Mouse (Mus musculus) fat pad, adult 2 months (tissue): ENCODE measurements around the gene Gas7.

Experiments
- DNase-seq: peaks from one replicate; pipeline ENCODE4 v3.0.0-alpha.2; 2011; ENCODE audit warnings: low read depth, low spot score; ENCODE audit errors: extremely low read depth

Gene Gas7

DNA sequence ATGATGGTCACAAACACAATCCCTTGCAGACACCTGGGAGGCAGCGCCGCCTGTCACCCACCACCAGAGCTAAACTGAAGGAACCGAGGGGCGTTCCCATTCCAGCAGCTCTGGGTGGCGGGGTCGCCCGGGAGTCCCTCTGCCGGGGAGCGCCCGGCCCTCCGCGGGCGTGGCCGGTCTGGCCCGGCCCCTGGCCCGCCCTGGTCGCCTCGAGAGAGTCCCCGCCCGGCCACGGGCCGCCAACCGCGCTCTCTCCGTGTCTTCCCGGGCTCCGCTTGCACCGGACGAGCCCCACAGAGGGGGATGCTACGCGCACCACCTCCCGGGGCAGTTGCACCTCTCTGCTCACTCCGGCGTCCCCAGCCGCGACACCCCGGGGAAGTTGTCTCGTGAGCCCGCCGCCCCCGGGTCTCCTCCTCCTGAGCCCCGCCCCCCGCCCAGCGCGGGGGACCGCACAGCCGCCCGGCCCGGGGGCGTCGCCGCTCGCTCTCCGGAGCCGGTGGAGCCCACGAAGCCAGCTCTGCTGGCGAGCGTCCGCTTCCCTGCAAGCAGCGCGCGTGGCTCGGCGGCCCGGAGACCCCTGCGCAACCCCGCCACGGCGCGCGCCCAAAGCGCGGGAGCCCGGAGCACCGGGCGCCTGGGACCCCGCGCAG, at the start of gene Gas7:
Gene Gas7, plus strand, starts transcription at position 564 of the 653 bp plus-strand sequence.
- DNase-seq, result no peak

DNA sequence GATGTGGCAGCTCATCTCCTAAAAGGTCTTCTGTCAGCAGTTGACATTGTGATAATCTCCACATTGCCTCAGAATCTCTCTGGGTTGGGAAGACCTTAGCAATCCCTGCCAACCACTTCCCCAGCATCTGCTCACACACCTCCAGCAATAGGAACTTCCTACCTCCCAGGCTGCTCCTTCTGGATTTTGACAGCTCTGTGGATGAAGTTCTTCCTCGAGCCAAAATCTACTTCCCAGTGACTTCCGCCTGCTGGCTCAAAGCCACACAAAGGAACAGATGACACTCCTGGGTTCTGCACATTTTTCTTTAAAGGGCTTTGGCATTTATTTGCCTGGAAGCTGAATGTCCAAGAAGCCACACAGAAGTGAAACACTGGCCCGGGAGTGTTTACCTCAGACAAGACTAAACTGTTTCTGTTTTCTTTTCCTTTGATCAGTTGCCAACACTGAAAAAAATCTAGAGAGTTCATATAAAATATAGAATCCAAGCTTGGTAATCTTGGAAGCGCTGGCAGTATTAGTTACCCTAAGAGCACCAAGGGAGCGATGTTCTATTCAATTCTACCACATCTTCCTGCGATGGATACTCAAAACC, 40.8 kb upstream of the Gas7 start:
- no peak for DNase-seq

DNA sequence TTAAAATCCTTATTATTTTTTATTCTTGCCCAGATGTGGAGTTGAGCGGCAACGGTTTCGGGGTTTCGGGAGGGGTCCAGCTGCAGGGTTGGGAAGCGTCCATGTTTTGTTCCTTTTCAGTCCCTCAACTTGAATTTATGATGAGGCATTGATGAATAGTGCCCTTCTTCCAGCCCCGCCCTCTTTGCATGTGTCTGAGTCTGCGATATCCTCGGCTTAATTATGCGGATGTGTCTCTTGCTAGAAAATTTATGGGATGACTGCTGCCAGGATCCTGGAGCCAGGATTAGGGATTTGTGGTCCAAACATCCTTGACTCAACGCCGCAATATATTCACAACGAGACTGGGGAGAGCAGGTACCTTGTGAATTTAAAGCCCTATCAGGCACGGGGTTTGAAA, 31.7 kb upstream of the Gas7 start:
- DNase-seq, result no peak

- no peak for DNase-seq
These were observed 27.0 kb upstream of the Gas7 start for GRCm38 (mm10) chr11:67428196-67428595.

DNA sequence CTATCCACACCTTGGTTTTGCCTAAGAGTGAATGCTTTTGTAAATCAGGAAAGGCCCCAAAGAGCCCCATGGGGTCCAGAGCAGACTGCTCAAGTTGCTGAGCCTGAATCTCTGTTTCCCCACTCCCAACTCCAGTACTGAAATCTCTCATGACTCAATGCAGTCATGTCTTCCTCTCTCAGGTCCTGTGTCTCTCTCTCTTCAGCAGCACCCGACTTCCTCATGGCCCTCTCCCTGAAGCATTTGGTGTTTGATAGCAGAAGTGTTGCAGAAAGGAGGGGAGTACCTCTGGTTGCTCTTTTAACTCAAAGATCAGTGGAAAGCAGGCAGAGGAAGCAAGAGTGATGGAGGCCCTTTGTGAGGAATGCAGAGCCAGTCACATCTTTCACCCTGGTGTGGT, 25.4 kb upstream of the Gas7 start:
- DNase-seq, result no peak

- no peak for DNase-seq
These were observed 24.1 kb upstream of the Gas7 start for GRCm38 (mm10) chr11:67431116-67431645.

GRCm38 (mm10) chr11:67431864-67432263, 23.4 kb upstream of the Gas7 start:
- DNase-seq, result no peak

GRCm38 (mm10) chr11:67433763-67434162, 21.5 kb upstream of the Gas7 start:
- no peak for DNase-seq

DNA sequence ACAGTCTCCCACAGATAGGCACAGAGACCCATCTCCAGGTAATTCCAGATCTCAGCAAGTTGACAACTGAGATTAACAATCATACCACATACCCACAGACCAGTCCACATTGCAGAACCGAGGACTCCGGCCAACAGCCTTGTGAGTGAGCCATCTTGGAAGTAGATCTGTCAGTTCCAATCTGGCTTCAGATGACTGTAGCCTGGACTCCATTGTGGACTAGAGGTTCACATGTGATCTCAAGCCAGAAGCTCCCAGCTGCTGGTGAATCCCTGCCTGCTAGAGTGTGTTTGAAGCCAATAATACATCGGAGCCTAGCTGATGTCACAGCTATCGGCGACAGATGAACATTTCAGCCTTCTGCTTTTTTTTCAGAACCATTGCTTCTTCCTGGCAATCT, 16.5 kb upstream of the Gas7 start:
- no peak for DNase-seq

- DNase-seq, result no peak
These were observed 10.0 kb upstream of the Gas7 start for GRCm38 (mm10) chr11:67445058-67445825.

- DNase-seq, result no peak
These were observed 3.7 kb upstream of the Gas7 start for GRCm38 (mm10) chr11:67451525-67451924.

GRCm38 (mm10) chr11:67455527-67455981, 317 bp downstream of the Gas7 start:
- no peak for DNase-seq

DNA sequence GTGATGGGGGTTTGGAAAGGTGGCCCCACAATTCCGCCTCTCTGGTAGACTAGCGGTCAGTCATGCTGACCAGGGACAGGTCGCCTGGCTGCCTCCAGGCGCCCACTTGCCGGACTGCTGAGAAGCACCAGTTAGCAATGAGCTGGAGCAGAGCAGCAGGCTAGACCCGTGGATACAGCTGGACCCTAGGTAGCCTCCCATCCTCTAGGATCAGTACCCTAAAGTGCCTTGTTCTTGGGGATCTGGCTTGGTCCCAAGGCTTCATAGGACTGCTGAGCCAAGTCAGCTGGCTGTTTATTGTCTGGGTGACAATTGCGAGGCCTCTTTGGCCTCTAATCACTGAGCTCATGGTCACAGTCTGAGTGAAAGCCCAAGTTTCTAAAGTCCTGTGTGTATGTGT, 792 bp downstream of the Gas7 start:
- no peak for DNase-seq

DNA sequence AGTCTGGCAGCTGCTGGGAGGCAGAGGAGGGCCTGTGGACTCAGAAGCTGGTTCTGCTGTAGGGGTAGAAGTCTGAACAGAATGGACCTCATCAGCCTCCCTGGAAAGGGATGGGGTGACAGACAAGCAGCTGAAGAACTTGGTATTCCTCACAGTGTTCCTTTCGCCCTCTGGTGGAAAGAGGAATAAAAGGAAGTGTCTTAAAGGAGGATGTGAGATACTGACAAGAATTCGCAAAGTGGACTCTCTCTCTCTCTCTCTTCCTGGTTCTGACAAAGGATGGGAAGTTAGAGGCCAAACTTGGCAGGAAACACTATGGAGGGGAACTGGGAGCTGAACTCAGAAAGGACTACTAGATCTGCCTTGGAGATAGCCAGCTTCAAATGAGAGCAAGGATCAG, 2.9 kb downstream of the Gas7 start:
- DNase-seq, result no peak

DNA sequence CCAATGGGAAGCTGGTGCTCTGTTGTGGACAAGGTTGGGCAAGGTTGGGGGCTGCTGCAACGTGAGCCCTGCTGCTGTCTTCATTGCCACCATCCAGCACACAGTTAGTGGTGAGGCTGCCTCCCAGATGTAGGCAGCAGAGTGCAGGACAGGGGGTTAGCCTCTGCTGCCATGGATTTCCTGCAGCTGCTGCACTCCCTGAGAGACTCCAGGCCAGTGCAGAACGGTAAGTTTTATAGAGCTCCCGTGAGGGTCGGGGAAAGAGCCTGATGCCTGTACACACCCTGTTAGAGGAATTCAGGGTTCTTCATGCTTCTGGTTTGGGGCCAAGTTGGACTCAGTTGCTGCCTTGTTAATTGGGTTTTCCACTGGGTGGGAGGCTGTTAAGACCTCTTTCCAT, 11.9 kb downstream of the Gas7 start:
- DNase-seq, result no peak

- DNase-seq, result no peak
These were observed 13.6 kb downstream of the Gas7 start for GRCm38 (mm10) chr11:67468846-67469245.

DNA sequence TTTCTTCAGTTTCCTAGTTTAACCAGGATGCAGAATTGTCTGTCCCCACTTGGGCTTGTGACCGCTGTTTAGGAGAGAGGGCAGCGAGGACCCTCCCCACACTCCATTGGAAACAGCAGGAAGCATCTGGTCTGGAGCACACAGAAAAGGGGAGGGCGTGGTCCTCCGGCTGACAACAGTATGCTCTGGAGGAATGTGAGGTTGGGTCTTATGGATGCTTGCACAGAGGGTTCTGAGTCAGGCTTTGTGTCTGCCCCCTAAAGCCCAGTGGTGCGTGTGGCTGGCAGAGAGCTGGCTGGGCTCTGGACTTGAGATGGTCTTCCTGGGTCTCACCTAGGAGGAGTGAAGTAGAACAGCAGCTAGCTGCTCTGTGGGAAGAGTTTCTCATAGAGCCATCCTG, 19.4 kb downstream of the Gas7 start:
- DNase-seq, result no peak

DNA sequence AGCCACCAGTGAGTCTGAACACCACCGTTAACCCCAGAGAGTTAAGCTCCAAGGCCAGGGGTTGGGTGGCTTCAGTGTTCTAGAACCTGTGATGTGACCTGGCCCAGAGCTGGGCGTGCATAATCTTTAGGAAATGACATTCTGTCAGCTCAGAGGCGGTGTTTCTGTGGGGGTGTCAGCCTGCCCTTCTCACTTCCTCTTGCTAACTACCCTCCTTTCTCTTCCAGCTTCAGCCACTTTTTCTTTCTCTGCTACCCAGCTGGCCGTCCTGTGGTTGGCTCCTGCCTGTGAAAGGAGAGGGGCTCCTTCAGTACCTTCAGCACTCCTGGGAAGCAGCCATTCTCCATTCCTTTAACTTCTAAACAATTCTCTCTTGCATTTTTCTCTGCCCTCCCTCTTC, 24.3 kb downstream of the Gas7 start:
- DNase-seq, result no peak

DNA sequence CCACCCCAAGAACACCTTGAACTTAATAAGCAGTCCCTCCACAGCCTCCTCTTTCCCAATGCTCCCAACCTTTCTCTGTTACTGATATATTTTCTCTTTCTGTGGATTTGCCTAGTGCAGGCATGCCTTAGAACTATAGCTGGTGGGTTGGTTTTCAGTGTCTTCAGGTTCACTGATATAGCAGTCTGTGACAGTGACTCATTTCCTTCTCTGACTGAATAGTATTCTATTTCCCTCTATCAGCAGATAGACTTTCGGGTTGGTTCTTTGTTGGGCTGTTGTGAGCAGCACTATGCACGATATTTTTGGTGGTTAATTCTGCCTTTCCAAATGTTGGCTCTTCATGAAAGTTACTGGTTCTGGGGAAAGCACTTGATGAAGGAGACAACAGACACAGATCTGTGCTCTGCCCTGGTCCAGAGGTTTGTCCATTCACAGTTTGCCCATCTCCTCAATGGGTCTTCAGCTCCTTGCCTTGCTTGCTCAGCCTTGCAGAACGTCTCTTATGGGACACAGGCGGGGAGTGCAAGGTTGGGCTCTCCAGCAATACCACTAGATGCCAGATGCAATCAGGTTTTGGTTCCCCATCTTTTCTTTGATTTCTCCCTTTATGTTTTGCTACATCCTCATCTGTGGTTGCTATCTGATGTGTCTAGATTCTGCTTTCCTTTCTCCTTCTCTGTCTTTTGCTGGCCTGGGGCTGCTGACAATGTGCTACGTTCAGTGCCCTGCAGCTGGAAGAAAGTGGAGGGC, 25.1 kb downstream of the Gas7 start:
- DNase-seq, result no peak

GRCm38 (mm10) chr11:67481691-67482090, 26.5 kb downstream of the Gas7 start:
- no peak for DNase-seq

DNA sequence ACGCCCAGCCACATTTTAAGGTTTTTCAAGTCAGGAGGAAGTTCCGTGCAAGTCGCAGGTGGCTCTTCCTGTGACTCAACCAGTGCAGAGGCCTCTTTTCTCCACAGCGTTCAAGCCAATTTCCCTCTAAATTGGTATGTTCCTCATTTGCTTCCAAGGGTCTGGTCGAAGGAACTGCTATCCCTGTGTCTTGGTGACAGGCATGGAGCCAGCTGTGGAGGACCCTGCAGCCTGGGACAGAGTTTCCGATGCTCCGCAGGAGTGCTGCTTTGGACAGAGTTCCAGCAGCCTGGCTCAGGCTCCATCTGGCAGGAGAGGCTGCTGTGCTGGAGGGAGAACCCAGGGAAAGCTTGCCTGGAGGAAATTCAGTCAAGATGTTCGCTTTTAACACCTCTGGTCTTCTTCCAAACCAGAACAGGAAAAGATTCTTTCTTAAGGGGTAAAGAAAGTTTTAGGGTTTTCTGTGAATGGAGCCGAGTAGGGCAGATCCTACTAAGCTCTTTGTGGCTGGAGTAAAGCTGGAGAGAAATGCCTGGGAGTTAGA, 27.1 kb downstream of the Gas7 start:
- DNase-seq, result no peak
